Mouse (Mus musculus) gastrocnemius, postnatal 36 days (tissue): ENCODE measurements around the gene Csrnp3. TPM values are rescaled to one million over a fixed set of nuclear protein-coding genes. Genes with fewer than 3 reads are reported as not detected.

Experiments
- total RNA-seq, 2 experiments: library from RNA; stranded (reverse); gene quantifications; 2 replicates each; pipeline ENCODE4 v1.2.3; 2021

The Csrnp3 gene
- total RNA-seq, 2 experiments from 2014 or later: 0.08 to 0.20 TPM

Other genes with a start within 250 kb of the Csrnp3 start
- under 1 TPM; 0.35 to 0.54 TPM for gene Scn2a, start 225.0 kb upstream of the Csrnp3 start, total RNA-seq